Mouse (Mus musculus) adrenal gland, postnatal 25 days (tissue): ENCODE measurements around the gene Gm4181. TPM values are rescaled to one million over a fixed set of nuclear protein-coding genes. Genes with fewer than 3 reads are reported as not detected.
A peak's percentile ranks its signal among the peaks of the same experiment; 100 is the strongest.
"Not testable (repeated sequence)": the region's sequence is repeated elsewhere in the genome, so short reads cannot be mapped to it uniquely, and the experiment has no call there.

Experiments
- DNase-seq: peaks from one replicate; pipeline ENCODE4 v3.0.0; 2021; ENCODE audit warnings: mixed read lengths
- long read RNA-seq: library from polyadenylated mRNA; stranded (forward); transcript quantifications from one replicate; pipeline ENCODE4 v2.0.0, GENCODE M21; 2021
- total RNA-seq: library from RNA; stranded (reverse); gene quantifications from 2 replicates; pipeline ENCODE4 v1.2.3, GENCODE M21; 2021

Gene Gm4181
- not detected in 2 replicates for total RNA-seq
- long read RNA-seq: 0 reads

DNA sequence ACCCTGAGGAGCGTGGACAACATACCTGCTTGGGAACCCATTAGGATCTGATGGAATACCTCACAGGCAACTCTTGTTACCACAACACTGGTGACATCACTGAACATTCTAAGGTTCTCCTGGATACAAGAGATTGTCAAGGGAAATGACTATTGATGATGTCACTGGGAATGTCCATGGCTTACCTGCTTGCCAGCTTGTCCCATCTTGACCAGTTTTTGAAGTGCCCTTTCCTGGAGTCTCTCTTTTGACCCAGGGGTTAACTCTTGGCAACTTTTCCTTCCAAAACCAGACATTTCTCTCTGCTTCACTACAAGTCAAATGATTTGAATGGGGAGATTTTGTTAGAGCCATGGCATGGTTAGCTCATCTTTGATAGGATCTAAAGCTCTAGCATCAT lies at the start of gene Gm4181:
Gene Gm4181 (minus strand): TSS at position 101 of the 400 bp plus-strand sequence.
- DNase-seq: not testable (repeated sequence)

DNA sequence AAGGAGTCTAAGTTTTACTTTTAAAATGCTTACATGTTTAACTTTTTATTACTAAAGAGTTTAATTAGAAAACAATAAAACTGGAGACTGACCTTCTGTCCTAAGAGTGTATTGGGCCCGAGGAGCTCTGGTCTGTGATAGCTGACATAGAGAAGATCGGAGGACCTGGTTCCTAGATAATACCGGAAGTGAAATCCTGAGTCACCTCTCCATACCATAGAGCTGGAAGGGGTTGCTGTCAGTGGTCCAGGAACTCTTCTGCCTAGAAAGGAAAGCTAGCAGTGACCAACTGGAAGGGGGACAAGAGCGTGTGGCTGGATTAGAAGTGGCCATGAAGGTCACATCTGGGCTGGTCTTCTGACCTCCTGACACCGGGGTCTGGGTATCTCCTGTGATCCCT lies 41.8 kb upstream of the Gm4181 start:
- no peak for DNase-seq

DNA sequence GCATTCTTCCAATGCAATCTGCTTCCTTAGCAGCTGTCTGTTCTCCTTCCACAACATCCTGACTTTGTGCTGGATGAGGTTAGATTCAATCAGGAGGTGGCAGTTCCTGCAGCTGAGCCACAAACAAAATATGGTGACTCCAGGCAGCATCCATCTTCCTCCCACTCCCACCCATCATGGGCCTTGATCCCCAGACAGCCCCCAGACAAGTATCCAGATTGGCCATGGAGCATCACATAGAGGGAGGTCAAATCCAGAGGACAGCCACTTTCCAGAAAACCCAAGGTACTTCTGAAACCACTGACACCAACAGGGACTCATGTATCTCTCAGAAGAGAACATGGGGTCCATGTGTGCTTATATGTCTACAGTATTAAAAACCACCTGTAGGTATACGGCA lies 3.0 kb downstream of the Gm4181 start:
- peak; percentile 5 for DNase-seq

DNA sequence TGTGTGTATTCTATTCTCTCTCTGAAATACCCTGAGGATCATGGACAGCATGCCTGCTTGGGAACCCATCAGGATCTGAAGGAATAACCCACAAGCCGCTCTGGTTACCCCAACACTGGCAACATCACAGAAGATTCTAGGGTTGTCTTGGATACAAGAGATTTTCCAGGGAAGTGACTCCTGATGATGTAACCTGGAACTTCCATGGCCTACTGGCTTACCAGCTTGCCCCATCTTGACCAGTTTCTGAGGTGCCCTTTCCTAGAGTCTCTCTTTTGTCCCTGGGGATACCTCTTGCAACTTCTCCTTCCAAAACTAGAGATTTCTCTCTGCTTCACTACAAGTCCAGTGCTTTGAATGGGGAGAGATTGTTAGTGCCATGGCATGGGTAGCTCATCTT lies 24.3 kb downstream of the Gm4181 start, which contains the start of gene Gm17078:
Gene Gm17078 (minus strand): TSS at position 101 of the 400 bp plus-strand sequence.
- no peak for DNase-seq

DNA sequence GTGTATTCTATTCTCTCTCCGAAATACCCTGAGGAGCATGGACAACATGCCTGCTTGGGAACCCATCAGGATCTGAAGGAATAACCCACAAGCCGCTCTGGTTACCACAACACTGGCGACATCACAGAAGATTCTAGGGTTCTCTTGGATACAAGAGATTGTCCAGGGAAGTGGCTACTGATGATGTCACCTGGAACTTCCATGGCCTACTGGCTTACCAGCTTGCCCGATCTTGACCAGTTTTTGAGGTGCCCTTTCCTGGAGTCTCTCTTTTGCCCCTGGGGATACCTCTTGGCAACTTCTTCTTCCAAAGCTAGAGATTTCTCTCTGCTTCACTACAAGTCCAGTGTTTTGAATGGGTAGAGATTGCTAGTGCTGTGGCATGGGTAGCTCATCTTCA lies 43.4 kb downstream of the Gm4181 start, which contains the start of gene Gm17174:
Gene Gm17174 (minus strand): TSS at position 101 of the 400 bp plus-strand sequence.
- not testable (repeated sequence) for DNase-seq

Other genes with a start within 250 kb of the Gm4181 start
- gene Vmn2r88, start 224.8 kb downstream of the Gm4181 start, total RNA-seq: not detected in 2 replicates
- not detected in 2 replicates for gene Vmn2r89, start 183.8 kb downstream of the Gm4181 start, total RNA-seq
- gene Gm5622, start 82.9 kb downstream of the Gm4181 start, total RNA-seq: not detected in 2 replicates
- not detected in 2 replicates for gene Gm17175, start 61.6 kb downstream of the Gm4181 start, total RNA-seq
- not detected in 2 replicates for gene Gm17174, start 43.5 kb downstream of the Gm4181 start, total RNA-seq
- gene Gm17078, start 24.4 kb downstream of the Gm4181 start, total RNA-seq: not detected in 2 replicates
- not detected in 2 replicates for gene Gm17079, start 59.8 kb upstream of the Gm4181 start, total RNA-seq
- gene Gm5800, start 81.5 kb upstream of the Gm4181 start, total RNA-seq: not detected in 2 replicates
- not detected in 2 replicates for gene Ang4, start 137.9 kb upstream of the Gm4181 start, total RNA-seq
- gene AY358078, start 164.4 kb upstream of the Gm4181 start, total RNA-seq: not detected in 2 replicates
- gene Ear6, start 218.0 kb upstream of the Gm4181 start, total RNA-seq: not detected in 2 replicates
- 32.1 and 42.2 TPM in 2 replicates for gene Mettl17, start 249.2 kb upstream of the Gm4181 start, total RNA-seq